Mouse (Mus musculus): ENCODE results near the gene Clec1b.

Clec1b gene

GRCm38 (mm10) chr6:129396997-129397396, at the start of gene Clec1b:
Clec1b (plus strand) TSS chr6:129397297.
- DNase-seq: no peak

- DNase-seq: no peak
These were observed 47.4 kb upstream of the Clec1b start for GRCm38 (mm10) chr6:129349524-129350352.

GRCm38 (mm10) chr6:129351091-129351490, 46.0 kb upstream of the Clec1b start:
- DNase-seq: no peak

GRCm38 (mm10) chr6:129355774-129356173, 41.3 kb upstream of the Clec1b start:
- no peak for DNase-seq

GRCm38 (mm10) chr6:129356430-129356829, 40.7 kb upstream of the Clec1b start:
- DNase-seq: no peak

GRCm38 (mm10) chr6:129359515-129359914, 37.6 kb upstream of the Clec1b start:
- DNase-seq: no peak

- DNase-seq: no peak
These were observed 33.2 kb upstream of the Clec1b start for GRCm38 (mm10) chr6:129363942-129364341.

- DNase-seq: peak; percentile 6 to 49
These were observed 31.1 kb upstream of the Clec1b start for GRCm38 (mm10) chr6:129365959-129366359.

GRCm38 (mm10) chr6:129369374-129370132, 27.5 kb upstream of the Clec1b start:
- no peak for DNase-seq

GRCm38 (mm10) chr6:129374937-129375471, 22.1 kb upstream of the Clec1b start:
- DNase-seq: no peak

- DNase-seq: no peak
These were observed 16.6 kb upstream of the Clec1b start for GRCm38 (mm10) chr6:129380454-129380853.

- no peak for DNase-seq
These were observed 15.4 kb upstream of the Clec1b start for GRCm38 (mm10) chr6:129381736-129382135.

GRCm38 (mm10) chr6:129383466-129383865, 13.6 kb upstream of the Clec1b start:
- DNase-seq: no peak

GRCm38 (mm10) chr6:129385000-129385399, 12.1 kb upstream of the Clec1b start:
- no peak for DNase-seq

- no peak for DNase-seq
These were observed 11.3 kb upstream of the Clec1b start, which contains the start of gene Clec12b for GRCm38 (mm10) chr6:129385774-129386173. Clec12b (minus strand) TSS chr6:129385874.

- no peak for DNase-seq
These were observed 3.9 kb upstream of the Clec1b start for GRCm38 (mm10) chr6:129393087-129393720.

- DNase-seq: no peak
These were observed 3.4 kb upstream of the Clec1b start for GRCm38 (mm10) chr6:129393732-129394131.

- DNase-seq: no peak
These were observed 2.8 kb downstream of the Clec1b start for GRCm38 (mm10) chr6:129399945-129400344.

GRCm38 (mm10) chr6:129402404-129402803, 5.3 kb downstream of the Clec1b start:
- no peak for DNase-seq

GRCm38 (mm10) chr6:129403391-129403790, 6.3 kb downstream of the Clec1b start:
- no peak for DNase-seq

GRCm38 (mm10) chr6:129405999-129406398, 8.9 kb downstream of the Clec1b start:
- no peak for DNase-seq

- DNase-seq: no peak
These were observed 10.2 kb downstream of the Clec1b start for GRCm38 (mm10) chr6:129407324-129407723.

- no peak for DNase-seq
These were observed 11.5 kb downstream of the Clec1b start, which contains the start of gene Clec9a for GRCm38 (mm10) chr6:129408562-129408961. Clec9a (plus strand) TSS chr6:129408862.
